Mouse (Mus musculus) splenic B cell, adult 2 months (primary cell): Measurements from ENCODE around the gene 1700001J03Rik.
"Not testable (repeated sequence)": the region's sequence is repeated elsewhere in the genome, so short reads cannot be mapped to it uniquely, and the experiment has no call there.

Source experiments
- DNase-seq: peaks from one replicate; pipeline ENCODE4 v3.0.0-alpha.2; 2011; ENCODE audit warnings: low read depth, low spot score
- H3K27me3 ChIP-seq: 2 replicates; pipeline ENCODE4 v1.6.1; 2012; ENCODE audit warnings: mild to moderate bottlenecking, low read length, moderate library complexity, mixed read lengths; ENCODE audit not compliant: control insufficient read depth, poor library complexity, insufficient read depth, severe bottlenecking
- H3K36me3 ChIP-seq: 2 replicates; pipeline ENCODE4 v1.6.1; 2012; ENCODE audit warnings: mild to moderate bottlenecking, low read length, moderate library complexity, mixed read lengths; ENCODE audit not compliant: control insufficient read depth, poor library complexity, insufficient read depth, severe bottlenecking

The 1700001J03Rik gene

DNA sequence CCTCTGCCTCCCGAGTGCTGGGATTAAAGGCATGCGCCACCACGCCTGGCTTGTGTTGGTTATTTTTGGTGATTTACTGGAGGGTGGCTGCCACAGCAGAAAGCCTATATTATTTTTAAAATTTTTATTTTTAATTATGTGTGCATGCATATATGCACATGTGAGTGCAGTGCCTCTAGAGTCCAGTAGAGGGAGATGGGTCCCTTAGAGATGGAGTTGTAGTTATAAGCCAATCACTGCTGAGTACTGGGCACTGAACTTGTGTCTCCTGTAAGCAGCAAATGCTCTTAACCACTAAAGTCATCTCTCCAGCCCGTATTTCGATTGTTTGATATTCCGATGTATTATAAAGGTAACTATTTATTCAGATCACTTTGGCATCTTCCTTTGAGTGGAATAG is 15.5 kb upstream of the 1700001J03Rik start:
- no peaks in the 10 kb centered on the region for H3K27me3 ChIP-seq
- DNase-seq = peak; percentile 15
- H3K36me3 ChIP-seq = peaks cover 8% of the 10 kb centered on the region

DNA sequence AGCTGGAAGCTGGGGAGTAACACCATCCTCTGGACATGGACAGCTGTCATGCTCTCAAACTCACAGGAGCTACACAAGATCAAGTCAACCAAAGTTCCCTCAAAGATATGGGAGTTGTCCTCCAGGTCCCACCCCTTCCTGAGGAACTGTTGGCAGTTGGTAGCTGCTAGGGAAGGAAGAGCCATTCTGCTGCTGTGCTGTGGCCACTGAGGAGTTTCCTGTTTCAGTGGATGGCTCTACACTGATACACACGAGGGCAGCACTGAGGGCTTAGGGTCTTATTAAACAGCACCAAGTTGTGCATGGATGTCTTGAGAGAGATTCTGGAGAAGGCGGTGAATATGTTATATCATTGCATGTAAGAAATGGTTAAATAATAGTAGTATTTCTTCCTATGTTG is 14.4 kb upstream of the 1700001J03Rik start:
- Histone ChIP-seq H3K27me3 (no peaks in the 10 kb centered on the region), H3K36me3 (peaks cover 4% of the 10 kb centered on the region)
- no peak for DNase-seq

DNA sequence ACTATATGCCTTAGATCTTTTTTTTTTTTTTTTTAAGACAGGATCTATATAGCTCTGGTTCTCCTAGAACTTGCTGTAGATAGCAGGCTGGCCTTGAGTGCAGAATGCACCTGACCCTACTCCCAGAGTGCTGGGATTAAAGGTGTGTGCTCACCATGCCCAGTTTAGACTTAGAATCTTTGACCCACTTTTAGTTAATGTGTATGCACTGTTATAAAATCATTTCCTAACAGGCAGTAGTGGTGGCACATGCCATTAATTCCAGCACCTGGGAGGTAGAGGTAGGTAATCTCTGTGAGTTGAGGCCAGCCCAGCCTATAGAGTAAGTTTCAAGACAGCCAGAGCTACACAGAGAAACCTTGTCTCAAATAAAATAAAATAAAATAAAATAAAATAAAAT is 14.0 kb upstream of the 1700001J03Rik start:
- H3K27me3 ChIP-seq = no peaks in the 10 kb centered on the region
- no peak for DNase-seq
- peaks cover 2% of the 10 kb centered on the region for H3K36me3 ChIP-seq

- no peak for DNase-seq
- H3K36me3 ChIP-seq = no peaks in the 10 kb centered on the region; the same call in 1 of the 2 replicates
- no peaks in the 10 kb centered on the region for H3K27me3 ChIP-seq
These were observed 8.3 kb upstream of the 1700001J03Rik start for GRCm38 (mm10) chr5:146193360-146193759.

GRCm38 (mm10) chr5:146190501-146191269 is 5.6 kb upstream of the 1700001J03Rik start:
- no peak for DNase-seq
- Histone ChIP-seq H3K27me3 (no peaks in the 10 kb centered on the region), H3K36me3 (no peaks in the 10 kb centered on the region)

DNA sequence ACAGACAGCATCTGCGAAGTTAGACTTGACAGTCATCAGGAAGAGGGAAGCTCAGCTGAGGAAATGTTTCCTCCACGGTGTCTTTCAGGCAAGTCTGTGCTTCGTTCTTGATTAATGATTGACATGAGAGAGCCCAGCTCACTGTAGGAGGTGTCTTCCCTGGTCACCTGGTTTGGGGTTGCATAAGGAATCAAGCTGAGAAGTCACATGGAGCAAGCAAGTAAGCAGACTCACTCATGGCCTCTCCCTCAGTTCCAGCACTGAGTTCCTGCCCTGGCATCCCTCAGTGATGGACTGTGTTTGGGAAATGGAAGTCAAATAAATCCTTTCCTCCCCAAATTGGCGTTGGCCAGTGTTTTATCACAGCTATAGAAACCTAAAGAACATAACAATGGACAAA is 5.0 kb upstream of the 1700001J03Rik start:
- no peaks in the 10 kb centered on the region for H3K27me3 ChIP-seq
- no peak for DNase-seq
- H3K36me3 ChIP-seq = no peaks in the 10 kb centered on the region

DNA sequence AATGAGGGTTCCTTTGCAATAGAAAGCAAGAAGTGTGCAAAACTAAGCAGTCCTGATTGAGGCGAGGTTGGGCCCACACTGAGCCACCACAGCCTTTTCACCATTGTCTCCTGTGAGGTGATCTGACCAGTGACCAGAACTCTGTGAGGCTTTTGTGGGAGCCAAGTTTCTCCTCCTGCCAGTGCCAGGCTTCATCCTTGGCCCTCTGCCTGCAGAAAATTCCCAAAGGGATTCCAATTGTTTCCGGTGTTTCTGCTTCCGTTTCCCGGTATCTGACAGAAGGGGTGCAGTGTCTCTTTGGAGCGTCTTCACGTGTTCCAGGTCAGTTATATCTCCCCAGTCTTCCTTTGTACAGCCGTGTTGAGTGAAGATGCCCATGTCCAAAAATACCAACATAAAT is 3.6 kb upstream of the 1700001J03Rik start:
- no peak for DNase-seq

DNA sequence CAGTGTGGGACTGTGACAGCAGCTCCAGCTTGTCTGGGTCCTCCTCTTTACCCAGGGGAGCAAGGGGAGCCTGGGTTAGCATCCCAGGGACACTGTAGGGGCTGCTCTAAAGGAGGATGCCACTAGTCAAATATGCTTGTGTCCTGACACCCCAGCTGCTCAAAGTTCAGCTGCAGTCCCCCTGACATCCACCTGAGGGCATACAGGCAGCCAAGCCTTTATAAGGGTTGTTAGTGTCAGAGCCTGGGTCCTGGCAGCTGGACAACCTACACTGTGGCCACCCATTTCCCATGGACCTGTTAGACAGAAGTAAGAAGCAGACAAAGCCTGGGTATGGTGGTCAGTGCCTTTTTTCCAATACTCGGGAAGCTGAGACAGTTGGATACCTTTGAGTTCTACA is 3.0 kb upstream of the 1700001J03Rik start:
- H3K27me3 ChIP-seq = no peaks in the 10 kb centered on the region
- no peaks in the 10 kb centered on the region for H3K36me3 ChIP-seq
- DNase-seq = no peak

More for the DNA sequence above, 3.6 kb upstream of the 1700001J03Rik start:
- no peaks in the 10 kb centered on the region for H3K27me3 ChIP-seq
- no peaks in the 10 kb centered on the region for H3K36me3 ChIP-seq

- H3K36me3 ChIP-seq, H3K27me3 ChIP-seq: not testable (repeated sequence)
- DNase-seq = peak; percentile 71
These were observed 2.3 kb upstream of the 1700001J03Rik start for GRCm38 (mm10) chr5:146187441-146187840.

- H3K36me3 ChIP-seq, DNase-seq, H3K27me3 ChIP-seq: not testable (repeated sequence)
These were observed 12.4 kb downstream of the 1700001J03Rik start for GRCm38 (mm10) chr5:146172744-146173143.

- not testable (repeated sequence) for H3K27me3 ChIP-seq
These were observed 14.5 kb downstream of the 1700001J03Rik start, which contains the start of gene Gm6309 for GRCm38 (mm10) chr5:146170621-146171020. TSS of gene Gm6309 (minus strand) at chr5:146170721.

DNA sequence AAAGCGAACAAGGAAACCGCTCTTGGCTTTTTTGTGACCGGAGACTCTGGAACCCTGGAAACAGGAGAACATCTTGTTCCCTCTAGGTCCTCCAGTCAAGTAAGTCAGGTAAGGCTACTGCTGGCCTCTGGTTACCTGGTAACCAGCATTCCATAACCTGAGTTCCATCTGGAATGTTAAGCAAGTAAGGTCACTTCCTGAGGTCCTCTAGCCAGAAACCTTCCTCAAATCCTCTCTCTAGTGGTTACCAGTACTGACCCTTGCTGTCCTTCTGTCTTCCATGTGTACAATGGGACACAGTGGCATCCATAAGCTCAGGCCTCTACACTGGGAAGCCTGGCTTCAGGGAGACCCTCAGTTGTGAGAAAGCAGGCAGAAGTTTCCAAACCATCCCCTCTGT is 24.7 kb downstream of the 1700001J03Rik start, which contains the start of gene Gm5565:
TSS of gene Gm5565 (minus strand) at position 101 of the 400 bp plus-strand sequence.
- H3K27me3 ChIP-seq, H3K36me3 ChIP-seq, DNase-seq: not testable (repeated sequence)

More at GRCm38 (mm10) chr5:146170621-146171020, 14.5 kb downstream of the 1700001J03Rik start, which contains the start of gene Gm6309:
- not testable (repeated sequence) for H3K36me3 ChIP-seq, DNase-seq

GRCm38 (mm10) chr5:146158326-146158725 is 26.8 kb downstream of the 1700001J03Rik start:
- H3K36me3 ChIP-seq, H3K27me3 ChIP-seq, DNase-seq: not testable (repeated sequence)

GRCm38 (mm10) chr5:146150454-146150853 is 34.6 kb downstream of the 1700001J03Rik start:
- Histone ChIP-seq H3K27me3 (no peaks in the 10 kb centered on the region), H3K36me3 (no peaks in the 10 kb centered on the region)
- no peak for DNase-seq

DNA sequence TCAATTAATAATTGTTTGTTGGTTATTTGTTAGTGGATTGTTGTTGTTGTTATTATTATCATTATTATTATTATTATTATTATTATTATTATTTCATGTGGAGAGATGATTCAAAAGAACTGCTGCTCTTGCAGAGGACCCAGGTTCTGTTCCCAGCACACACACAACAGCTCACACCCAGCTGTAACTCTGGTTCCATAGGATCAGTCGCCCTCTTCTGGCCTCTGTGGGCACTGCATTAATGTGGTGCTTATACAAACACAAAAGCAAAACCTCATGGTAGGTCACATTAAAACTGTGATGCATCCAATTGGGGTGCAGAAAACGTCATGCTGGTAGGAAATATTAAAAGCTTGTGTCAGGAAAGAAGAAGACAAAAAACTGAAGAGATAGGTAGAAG is 37.2 kb downstream of the 1700001J03Rik start:
- H3K27me3 ChIP-seq = no peaks in the 10 kb centered on the region
- no peaks in the 10 kb centered on the region for H3K36me3 ChIP-seq
- DNase-seq = peak; percentile 2
